Mouse (Mus musculus) activated CD4-positive, CD25-positive, alpha-beta regulatory T cell (primary cell): ENCODE measurements around the gene Olfr981. TPM values are rescaled to one million over a fixed set of nuclear protein-coding genes. Genes with fewer than 3 reads are reported as not detected.

ENCODE experiments used
- polyA plus RNA-seq, 2 experiments: library from polyadenylated mRNA; unstranded; fragments of 100-300 nt; shearing (Covaris generic); gene quantifications; one replicate each; pipeline ENCODE4 v1.2.1; 2017

The Olfr981 gene
- polyA plus RNA-seq: under 1 TPM in 1 of 2 experiments, not detected in 1; 0.15 TPM

GRCm38 (mm10) chr9:40021164-40021563, at the start of gene Olfr981:
Gene Olfr981 (plus strand): TSS chr9:40021464.

DNA sequence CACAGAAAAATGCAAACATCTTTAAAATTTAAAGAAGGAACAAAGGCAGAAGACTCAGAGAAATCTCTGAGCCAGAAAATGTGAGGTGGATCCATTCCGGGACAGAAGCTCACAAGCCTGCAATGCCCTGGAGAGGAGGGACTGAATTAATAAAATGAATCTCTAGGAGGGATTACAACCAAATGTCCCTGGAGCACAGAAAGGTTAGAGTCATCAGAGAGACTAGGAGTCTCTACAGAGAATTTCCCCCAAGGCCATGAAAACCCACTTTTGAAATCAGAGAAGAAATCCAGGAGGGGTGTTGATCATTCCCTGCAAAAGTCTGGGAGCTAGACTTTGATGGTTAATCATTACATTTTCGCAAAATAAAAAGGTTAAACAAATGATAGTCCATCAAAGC, 29.5 kb upstream of the Olfr981 start, which contains the start of gene Olfr978:
TSS of gene Olfr978 (plus strand) at position 301 of the 400 bp plus-strand sequence.

DNA sequence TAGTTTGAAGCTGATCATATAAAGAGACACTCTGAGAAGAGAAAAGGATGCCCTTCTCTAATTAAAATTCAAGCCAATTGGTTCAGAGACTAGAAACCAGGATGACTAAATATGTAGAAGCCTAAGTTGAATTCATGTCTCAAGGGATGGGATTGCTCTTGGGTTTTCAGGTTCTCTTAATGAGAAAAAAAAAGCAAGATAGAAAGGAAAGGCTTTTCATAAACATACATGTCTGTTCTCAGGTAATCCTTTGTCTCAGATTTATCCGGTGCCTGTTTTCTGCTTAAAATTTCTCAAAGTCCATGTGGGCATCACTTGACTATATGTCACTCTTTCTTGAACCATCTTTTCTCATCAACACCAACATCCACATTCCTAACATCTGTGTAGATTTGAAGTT, 17.9 kb upstream of the Olfr981 start, which contains the start of gene Olfr979:
TSS of gene Olfr979 (minus strand) at position 101 of the 400 bp plus-strand sequence.

GRCm38 (mm10) chr9:40009482-40009881, 11.8 kb upstream of the Olfr981 start, which contains the start of gene Olfr980:
Gene Olfr980 (minus strand): TSS chr9:40009582.

DNA sequence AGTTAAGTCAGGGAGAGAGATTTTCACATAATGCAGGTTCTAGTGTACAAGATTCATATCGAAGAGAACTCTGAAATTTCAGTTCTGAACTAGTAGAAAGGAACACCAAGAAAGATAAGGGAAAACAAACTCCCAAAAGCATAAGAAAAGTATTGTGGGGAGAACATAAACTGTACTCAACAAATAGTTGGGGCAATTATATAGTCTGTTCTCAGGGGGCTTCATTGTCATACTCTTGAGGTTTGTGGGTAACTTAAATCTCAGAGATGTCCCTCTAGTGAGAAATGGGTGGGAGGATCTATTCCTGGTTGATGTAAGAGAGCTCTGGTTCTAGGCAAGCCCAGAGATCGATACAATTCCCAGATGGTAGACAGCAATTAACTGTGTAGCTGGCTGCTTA, 52.3 kb downstream of the Olfr981 start, which contains the start of gene Olfr982:
TSS of gene Olfr982 (plus strand) at position 301 of the 400 bp plus-strand sequence.

Other genes with a start within 250 kb of the Olfr981 start
- gene Olfr968, start 238.2 kb upstream of the Olfr981 start, polyA plus RNA-seq: under 1 TPM in 1 of 2 experiments, not detected in 1; 0.45 TPM
- gene Olfr969, start 230.5 kb upstream of the Olfr981 start, polyA plus RNA-seq: under 1 TPM in 1 of 2 experiments, not detected in 1; 0.39 TPM
- not detected for gene Olfr970, start 212.6 kb upstream of the Olfr981 start, polyA plus RNA-seq
- gene Olfr971, start 184.6 kb upstream of the Olfr981 start, polyA plus RNA-seq: under 1 TPM in 1 of 2 experiments, not detected in 1; 0.18 TPM
- not detected for gene Olfr972, start 155.0 kb upstream of the Olfr981 start, polyA plus RNA-seq
- not detected for gene Olfr229, start 114.1 kb upstream of the Olfr981 start, polyA plus RNA-seq
- under 1 TPM in 1 of 2 experiments, not detected in 1; 0.15 TPM for gene Olfr974, start 84.0 kb upstream of the Olfr981 start, polyA plus RNA-seq
- gene Olfr975, start 69.4 kb upstream of the Olfr981 start, polyA plus RNA-seq: not detected
- not detected for gene Olfr976, start 60.3 kb upstream of the Olfr981 start, polyA plus RNA-seq
- gene Olfr978, start 29.4 kb upstream of the Olfr981 start, polyA plus RNA-seq: under 1 TPM in 1 of 2 experiments, not detected in 1; 0.49 TPM
- gene Olfr979, start 18.0 kb upstream of the Olfr981 start, polyA plus RNA-seq: not detected
- gene Olfr980, start 11.9 kb upstream of the Olfr981 start, polyA plus RNA-seq: not detected
- under 1 TPM; 0.05 to 0.10 TPM for gene Olfr982, start 52.4 kb downstream of the Olfr981 start, polyA plus RNA-seq
- gene Olfr983, start 72.1 kb downstream of the Olfr981 start, polyA plus RNA-seq: not detected
- under 1 TPM in 1 of 2 experiments, not detected in 1; 0.33 TPM for gene Olfr984, start 92.7 kb downstream of the Olfr981 start, polyA plus RNA-seq
- not detected for gene Olfr985, start 108.7 kb downstream of the Olfr981 start, polyA plus RNA-seq
- not detected for gene Tmem225, start 126.7 kb downstream of the Olfr981 start, polyA plus RNA-seq
- not detected for gene Olfr986, start 159.5 kb downstream of the Olfr981 start, polyA plus RNA-seq
- 1 to 10 TPM; 1.6 to 3.1 TPM for gene Zfp202, start 170.9 kb downstream of the Olfr981 start, polyA plus RNA-seq
- gene Scn3b, start 247.8 kb downstream of the Olfr981 start, polyA plus RNA-seq: under 1 TPM in 1 of 2 experiments, not detected in 1; 0.21 TPM